Mouse (Mus musculus): ENCODE measurements at regions not wholly inside any gene's neighbourhood (a gene's known extent, or its start where the extent isn't known, plus 50 kb on each side); places are given as distances from the start of the nearest gene placed in this dataset.
"Not testable (repeated sequence)": the region's sequence is repeated elsewhere in the genome, so short reads cannot be mapped to it uniquely, and the experiment has no call there.

DNA sequence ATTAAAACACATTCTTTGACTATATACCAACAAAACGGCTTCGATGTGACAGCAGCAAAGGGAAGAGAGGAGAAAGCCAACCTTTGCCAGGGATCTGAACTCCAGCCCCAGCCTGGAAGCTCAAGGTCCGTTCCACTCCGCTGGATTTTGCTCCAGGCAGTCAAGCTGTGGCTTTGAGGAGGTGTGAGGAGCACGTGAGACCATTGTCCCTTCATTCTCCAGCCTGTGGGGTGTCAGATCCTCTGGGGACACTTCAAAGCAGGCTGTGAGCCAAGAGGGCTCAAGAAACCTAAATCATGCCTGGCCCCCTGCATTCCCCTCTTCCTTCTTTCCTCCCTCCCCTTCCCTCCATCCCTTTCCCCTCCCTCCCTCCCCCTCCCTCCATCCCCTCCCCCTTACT, 154.9 kb upstream of the Rpl38 start:
- Histone ChIP-seq H3K9ac (replicated peaks) (no peak overlapping the region), H3K9me3 (no peaks in the 10 kb centered on the region), H3K27me3 (peaks cover 8% of the 10 kb centered on the region), H3K36me3 (no peaks in the 10 kb centered on the region), H3K4me3 (no peak overlapping the region), H3K4me1 (peaks cover 17% of the 10 kb centered on the region; the same call in 1 of the 2 replicates), H3K27ac (replicated peaks) (no peak overlapping the region), H3K4me2 (replicated peaks) (no peak overlapping the region)
- ATAC-seq (ENCODE audit: low FRiP score, low read depth), result no peak
- WGBS, result 20% methylated on average over 5 of the region's 5 CpGs

DNA sequence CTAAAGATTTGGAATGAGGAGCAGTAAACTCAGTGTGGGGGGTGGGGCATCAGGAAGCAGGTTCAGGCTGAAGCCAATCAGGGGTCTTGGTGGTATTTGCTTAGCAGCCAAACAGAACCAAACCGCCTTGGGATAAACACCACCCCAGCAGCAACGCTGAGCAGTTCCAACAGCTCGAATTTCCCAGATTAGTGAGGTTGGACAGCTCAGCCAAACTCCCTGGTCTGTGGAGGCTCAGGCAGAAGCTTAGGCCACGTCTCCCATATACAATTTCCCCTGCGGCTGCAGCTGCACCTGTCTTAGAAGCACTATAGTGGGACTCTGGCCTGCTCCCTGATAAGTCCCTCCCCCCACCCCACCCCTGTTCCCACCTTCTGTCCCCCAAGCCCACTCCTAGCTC, 156.3 kb upstream of the Rpl38 start:
- Histone ChIP-seq H3K27me3 (peaks cover 8% of the 10 kb centered on the region), H3K4me2 (replicated peaks) (no peak overlapping the region), H3K9ac (replicated peaks) (no peak overlapping the region), H3K27ac (replicated peaks) (no peak overlapping the region), H3K4me3 (no peak overlapping the region), H3K36me3 (no peaks in the 10 kb centered on the region), H3K9me3 (no peaks in the 10 kb centered on the region), H3K4me1 (peaks cover 17% of the 10 kb centered on the region; the same call in 1 of the 2 replicates)
- 24% methylated on average over 5 of the region's 5 CpGs for WGBS
- ATAC-seq (ENCODE audit: low FRiP score, low read depth), result no peak

DNA sequence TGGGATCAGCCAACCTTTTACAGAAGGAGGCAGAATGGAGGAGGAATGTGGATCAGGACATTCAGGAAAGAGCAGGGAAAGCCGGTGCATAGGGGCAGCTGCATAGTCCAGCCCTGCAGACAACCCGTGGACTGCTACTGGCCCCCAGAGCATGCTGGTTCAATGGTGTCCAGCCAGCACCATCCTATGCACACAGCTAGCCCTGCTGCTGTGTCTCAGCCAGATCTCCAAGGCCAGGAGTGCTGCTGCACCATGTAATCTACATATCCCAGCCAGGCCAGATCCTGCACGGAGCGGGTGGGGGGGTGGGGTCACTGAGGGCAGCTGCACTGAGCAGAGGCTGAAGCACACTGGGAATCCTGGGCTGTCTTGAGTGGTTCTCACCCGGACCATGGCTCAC, 165.8 kb upstream of the Rpl38 start:
- Histone ChIP-seq H3K4me3 (no peak overlapping the region), H3K27me3 (no peaks in the 10 kb centered on the region), H3K36me3 (no peaks in the 10 kb centered on the region), H3K4me2 (replicated peaks) (no peak overlapping the region), H3K9ac (replicated peaks) (no peak overlapping the region), H3K27ac (replicated peaks) (no peak overlapping the region), H3K4me1 (peaks cover 10% of the 10 kb centered on the region), H3K9me3 (no peaks in the 10 kb centered on the region)
- WGBS, result 14% methylated on average over 5 of the region's 5 CpGs
- no peak for ATAC-seq (ENCODE audit: low FRiP score, low read depth)

DNA sequence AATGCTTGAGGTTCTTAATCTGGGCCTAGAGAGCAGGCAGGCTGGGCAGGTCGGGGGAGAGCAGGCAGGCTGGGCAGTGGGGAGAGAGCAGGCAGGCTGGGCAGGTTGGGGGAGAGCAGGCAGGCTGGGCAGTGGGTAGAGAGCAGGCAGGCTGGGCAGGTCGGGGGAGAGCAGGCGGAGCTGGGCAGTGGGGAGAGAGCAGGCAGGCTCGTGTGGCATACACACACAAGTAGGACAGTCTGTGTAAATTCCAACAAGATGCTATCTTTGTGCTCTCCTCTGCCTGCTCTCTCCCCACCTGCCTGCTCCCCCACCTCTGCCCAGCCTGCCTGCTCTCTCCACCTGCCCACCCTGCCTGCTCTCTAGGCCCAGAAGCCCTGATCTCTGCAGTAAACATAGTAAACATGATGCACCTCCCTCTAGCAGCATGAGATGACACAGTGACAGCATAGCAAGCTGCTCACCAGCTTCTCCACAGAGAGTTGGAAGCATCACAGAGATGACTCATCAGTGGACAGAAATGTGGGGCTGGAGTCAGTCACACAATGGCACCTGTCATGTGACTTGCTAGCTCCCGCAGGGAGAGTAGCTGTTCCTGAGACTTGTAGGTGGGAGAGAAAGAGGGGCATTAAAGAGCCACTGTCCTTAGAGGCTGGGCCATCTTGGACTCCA, 166.3 kb upstream of the Rpl38 start:
- Histone ChIP-seq H3K4me1 (peaks cover 10% of the 10 kb centered on the region), H3K9me3 (no peaks in the 10 kb centered on the region), H3K4me2 (replicated peaks) (no peak overlapping the region), H3K9ac (replicated peaks) (no peak overlapping the region), H3K27me3 (no peaks in the 10 kb centered on the region), H3K4me3 (no peak overlapping the region), H3K36me3 (no peaks in the 10 kb centered on the region), H3K27ac (replicated peaks) (no peak overlapping the region)
- ATAC-seq (ENCODE audit: low FRiP score, low read depth), result no peak
- 51% methylated on average over 5 of the region's 5 CpGs for WGBS

DNA sequence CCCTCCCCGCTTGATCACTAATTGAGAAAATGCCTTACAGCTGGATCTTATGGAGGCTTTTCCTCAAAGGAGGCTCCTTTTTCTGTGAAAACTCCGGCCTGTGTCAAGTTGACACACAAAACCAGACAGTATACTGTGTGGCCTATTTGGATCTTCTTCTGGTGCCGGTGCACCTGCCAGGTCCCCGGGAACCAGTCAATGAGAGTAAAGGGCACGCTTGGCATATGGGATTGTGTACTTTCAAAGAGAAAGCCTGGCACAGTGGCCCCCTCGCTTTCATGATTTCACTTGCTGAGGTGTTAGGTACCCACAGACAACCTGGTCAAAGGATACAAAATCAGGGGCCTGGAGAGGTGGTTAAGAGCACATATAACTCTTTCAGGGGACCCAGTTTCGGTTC, 167.9 kb upstream of the Rpl38 start:
- 91% methylated on average over 7 of the region's 7 CpGs for WGBS
- no peak for ATAC-seq (ENCODE audit: low FRiP score, low read depth)
- H3K27ac ChIP-seq (replicated peaks), result no peak overlapping the region

DNA sequence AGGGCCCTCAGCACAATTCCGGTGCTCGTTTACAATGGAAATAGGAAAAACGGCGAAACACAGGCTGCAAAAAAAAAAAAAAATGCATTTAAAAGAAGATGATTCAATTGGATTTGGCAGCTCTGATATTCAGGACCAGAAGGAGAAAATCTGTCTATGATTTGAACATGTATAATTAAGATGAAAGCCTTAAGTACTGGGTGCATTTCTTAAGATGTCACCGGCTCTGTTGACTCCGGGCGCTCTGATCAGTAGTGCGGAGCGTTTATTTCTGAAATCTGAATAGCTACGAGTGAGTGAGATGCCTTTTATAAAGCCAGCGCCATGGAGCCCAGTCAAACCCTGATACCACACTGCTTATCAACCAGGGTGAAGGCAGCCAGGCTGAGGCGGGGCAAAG, 168.7 kb upstream of the Rpl38 start:
- Histone ChIP-seq H3K9ac (replicated peaks) (no peak overlapping the region), H3K9me3 (no peaks in the 10 kb centered on the region), H3K4me1 (peaks cover 21% of the 10 kb centered on the region), H3K4me3 (no peak overlapping the region), H3K27me3 (0 out of 2 replicates have a peak, but pooled peaks cover 9% of the 10 kb centered on the region), H3K4me2 (replicated peaks) (no peak overlapping the region), H3K36me3 (no peaks in the 10 kb centered on the region), H3K27ac (replicated peaks) (no peak overlapping the region)
- 79% methylated on average over 12 of the region's 12 CpGs for WGBS
- ATAC-seq (ENCODE audit: low FRiP score, low read depth), result no peak

More for the DNA sequence above, 167.9 kb upstream of the Rpl38 start:
- Histone ChIP-seq H3K36me3 (no peaks in the 10 kb centered on the region), H3K4me1 (peaks cover 16% of the 10 kb centered on the region), H3K4me2 (replicated peaks) (no peak overlapping the region), H3K9ac (replicated peaks) (no peak overlapping the region), H3K27me3 (0 out of 2 replicates have a peak, but pooled peaks cover 4% of the 10 kb centered on the region), H3K4me3 (no peak overlapping the region), H3K9me3 (no peaks in the 10 kb centered on the region)

DNA sequence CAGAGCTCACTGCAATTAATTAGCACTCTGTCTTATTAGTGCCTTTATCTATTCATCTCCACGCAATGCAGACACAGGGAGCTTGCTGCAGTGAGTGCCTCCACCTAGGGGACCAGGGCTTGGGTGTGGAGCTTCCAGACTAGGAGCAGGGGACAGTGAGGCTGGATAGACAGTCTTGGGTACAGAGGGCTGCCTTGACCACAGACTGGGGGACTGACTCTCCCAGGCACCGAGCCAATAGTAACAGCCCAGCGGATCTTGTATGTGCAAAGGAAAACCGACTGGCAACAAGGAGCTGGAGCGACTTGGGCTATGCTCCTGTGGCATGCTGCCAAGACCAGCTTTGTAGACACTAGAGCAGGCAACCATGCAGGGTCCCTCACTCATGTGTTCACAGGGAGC, 172.8 kb upstream of the Rpl38 start:
- peaks cover 10% of the 10 kb centered on the region; the same call in 1 of the 2 replicates for H3K4me1 ChIP-seq
- no peak overlapping the region for H3K9ac ChIP-seq (replicated peaks)
- no peaks in the 10 kb centered on the region for H3K36me3 ChIP-seq
- no peaks in the 10 kb centered on the region for H3K9me3 ChIP-seq
- WGBS, result 64% methylated on average over 5 of the region's 5 CpGs
- peaks cover 34% of the 10 kb centered on the region for H3K27me3 ChIP-seq
- no peak for ATAC-seq (ENCODE audit: low FRiP score, low read depth)
- no peak overlapping the region for H3K27ac ChIP-seq (replicated peaks)
- H3K4me2 ChIP-seq (replicated peaks), result no peak overlapping the region
- H3K4me3 ChIP-seq, result no peak overlapping the region

DNA sequence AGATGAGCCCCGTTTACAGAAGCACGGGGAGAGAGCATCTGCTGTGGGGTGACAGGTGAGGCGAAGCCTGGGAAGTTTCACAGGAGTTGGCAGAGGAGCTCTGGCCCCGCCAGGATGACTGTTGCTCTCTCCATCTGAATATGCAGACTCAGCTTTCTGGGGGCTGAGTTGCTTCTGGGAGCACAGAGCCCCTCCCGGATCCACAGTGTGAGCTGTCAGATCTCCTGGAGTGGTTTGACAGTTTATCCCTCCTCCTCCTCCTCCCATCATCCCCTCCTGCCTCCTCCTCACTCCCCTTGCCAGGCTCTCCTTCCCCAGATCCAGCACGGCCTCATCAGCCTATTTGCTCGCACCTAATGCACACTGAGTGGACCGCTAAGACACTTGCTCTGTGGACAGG, 181.9 kb upstream of the Rpl38 start:
- H3K9me3 ChIP-seq, result no peaks in the 10 kb centered on the region
- H3K4me2 ChIP-seq (replicated peaks), result no peak overlapping the region
- H3K27ac ChIP-seq (replicated peaks), result no peak overlapping the region
- H3K27me3 ChIP-seq, result peaks cover 64% of the 10 kb centered on the region
- peaks cover 20% of the 10 kb centered on the region; the same call in 1 of the 2 replicates for H3K4me1 ChIP-seq
- WGBS, result 56% methylated on average over 8 of the region's 8 CpGs
- no peak for ATAC-seq (ENCODE audit: low FRiP score, low read depth)
- H3K4me3 ChIP-seq, result no peak overlapping the region
- H3K9ac ChIP-seq (replicated peaks), result no peak overlapping the region
- no peaks in the 10 kb centered on the region for H3K36me3 ChIP-seq

DNA sequence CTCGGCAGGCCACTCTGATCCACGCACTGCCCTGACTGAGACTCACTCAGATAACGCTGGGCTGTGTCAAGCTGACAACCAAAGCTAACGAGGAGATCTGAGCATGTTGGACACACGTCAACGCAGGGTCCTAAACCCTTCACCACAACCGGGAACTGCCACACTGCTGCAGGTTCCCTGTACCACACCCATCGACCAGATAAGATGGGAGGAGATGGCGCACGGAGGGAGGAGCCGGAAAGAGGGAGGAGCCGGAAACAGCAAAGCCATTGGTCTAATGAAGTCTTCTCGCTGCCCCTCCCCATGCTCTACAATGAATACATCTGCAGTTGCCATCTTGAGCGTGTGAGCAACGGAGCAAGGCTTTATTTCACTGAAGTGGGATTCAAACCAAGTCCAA, 182.9 kb upstream of the Rpl38 start:
- no peak for ATAC-seq (ENCODE audit: low FRiP score, low read depth)
- Histone ChIP-seq H3K27ac (replicated peaks) (no peak overlapping the region), H3K4me1 (peaks cover 20% of the 10 kb centered on the region; the same call in 1 of the 2 replicates), H3K4me2 (replicated peaks) (no peak overlapping the region), H3K9me3 (no peaks in the 10 kb centered on the region), H3K9ac (replicated peaks) (no peak overlapping the region), H3K4me3 (no peak overlapping the region), H3K36me3 (no peaks in the 10 kb centered on the region), H3K27me3 (peaks cover 66% of the 10 kb centered on the region)
- WGBS, result 69% methylated on average over 15 of the region's 15 CpGs

DNA sequence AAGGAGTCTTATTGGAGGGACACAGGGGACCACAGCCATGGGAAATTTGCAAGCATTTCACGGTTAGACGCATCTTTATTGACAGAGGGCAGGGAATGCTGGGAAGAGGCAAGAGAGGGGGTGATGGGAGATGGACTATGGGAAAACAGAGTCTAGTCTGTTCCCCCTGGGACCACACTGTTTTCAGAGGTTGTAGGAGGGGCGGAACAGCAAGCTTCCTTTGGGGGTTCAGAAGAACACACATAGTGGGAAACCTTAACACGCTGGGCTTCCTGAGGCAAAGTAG, 183.7 kb upstream of the Rpl38 start:
- H3K4me3 ChIP-seq, result no peak overlapping the region
- no peaks in the 10 kb centered on the region for H3K9me3 ChIP-seq
- H3K27me3 ChIP-seq, result peaks cover 66% of the 10 kb centered on the region
- no peak overlapping the region for H3K4me2 ChIP-seq (replicated peaks)
- H3K9ac ChIP-seq (replicated peaks), result no peak overlapping the region
- no peak overlapping the region for H3K27ac ChIP-seq (replicated peaks)
- H3K4me1 ChIP-seq, result peaks cover 20% of the 10 kb centered on the region; the same call in 1 of the 2 replicates
- no peak for ATAC-seq (ENCODE audit: low FRiP score, low read depth)
- no peaks in the 10 kb centered on the region for H3K36me3 ChIP-seq
- 75% methylated on average over 4 of the region's 4 CpGs for WGBS

DNA sequence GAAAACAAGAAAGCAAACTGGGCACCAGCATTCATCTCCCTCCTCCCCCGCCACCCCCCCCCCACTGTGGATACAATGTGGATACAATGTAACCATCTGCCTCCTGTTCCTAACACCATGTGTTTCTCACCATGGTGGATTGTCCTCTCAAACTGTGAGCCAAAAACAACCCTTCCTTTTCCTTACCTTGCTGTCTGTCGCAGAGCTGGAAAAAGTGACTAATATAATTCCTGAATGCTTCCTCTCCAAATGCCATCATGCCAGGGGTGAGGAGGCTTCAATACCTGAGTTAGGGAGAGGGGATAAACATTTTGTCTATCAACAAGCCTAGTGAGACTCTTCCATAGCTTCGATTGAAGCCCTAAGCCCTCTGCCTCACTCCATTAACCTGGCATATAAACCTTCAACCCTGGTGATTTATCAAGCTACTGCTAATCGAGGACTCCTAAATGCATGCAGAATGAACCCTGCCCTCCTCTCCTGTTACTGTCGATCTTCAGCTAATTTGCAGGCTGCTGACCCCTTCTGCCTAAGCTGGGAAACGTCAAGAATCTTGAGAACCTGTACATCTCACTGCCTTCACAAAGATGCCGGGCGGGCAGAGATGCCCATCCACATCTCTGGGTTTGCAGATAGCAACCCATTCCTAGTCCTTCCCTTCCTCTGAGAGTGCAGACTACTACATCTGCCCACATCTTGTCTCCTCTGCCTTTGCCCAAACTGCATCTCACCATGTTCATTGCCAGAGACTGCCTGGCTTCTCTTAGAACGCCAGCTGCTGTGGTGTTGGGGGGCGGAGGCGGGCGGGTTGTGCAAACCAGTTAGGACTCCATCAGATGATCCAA, 184.3 kb upstream of the Rpl38 start:
- no peak overlapping the region for H3K27ac ChIP-seq (replicated peaks)
- H3K4me1 ChIP-seq, result peaks cover 21% of the 10 kb centered on the region; the same call in 1 of the 2 replicates
- 72% methylated on average over 12 of the region's 12 CpGs for WGBS

DNA sequence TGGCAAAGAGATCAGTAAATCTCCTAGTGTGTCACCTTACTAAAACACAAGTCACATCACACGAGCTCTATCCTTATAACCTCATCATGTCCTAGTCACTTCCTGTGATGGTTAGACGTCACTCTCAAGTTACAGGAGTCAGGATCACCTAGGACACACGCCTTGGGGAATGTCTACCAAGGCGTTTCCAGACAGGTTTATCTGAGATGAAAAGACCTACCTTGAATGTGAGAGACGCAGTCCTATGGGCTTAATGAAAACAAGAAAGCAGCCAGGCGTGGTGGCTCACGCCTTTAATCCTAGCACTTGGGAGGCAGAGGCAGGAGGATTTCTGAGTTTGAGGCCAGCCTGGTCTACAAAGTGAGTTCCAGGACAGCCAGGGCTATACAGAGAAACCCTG, 185.0 kb upstream of the Rpl38 start:
- not testable (repeated sequence) for H3K9ac ChIP-seq (replicated peaks); ATAC-seq (ENCODE audit: low FRiP score, low read depth); H3K4me2 ChIP-seq (replicated peaks); H3K9me3 ChIP-seq; H3K27ac ChIP-seq (replicated peaks); H3K4me3 ChIP-seq; H3K36me3 ChIP-seq
- H3K4me1 ChIP-seq, result peaks cover 28% of the 10 kb centered on the region
- 90% methylated on average over 7 of the region's 7 CpGs for WGBS
- H3K27me3 ChIP-seq, result peaks cover 54% of the 10 kb centered on the region

More for the DNA sequence above, 184.3 kb upstream of the Rpl38 start:
- Histone ChIP-seq H3K9me3 (no peaks in the 10 kb centered on the region), H3K4me3 (no peak overlapping the region), H3K36me3 (no peaks in the 10 kb centered on the region), H3K27me3 (peaks cover 61% of the 10 kb centered on the region), H3K4me2 (replicated peaks) (no peak overlapping the region), H3K9ac (replicated peaks) (no peak overlapping the region)
- ATAC-seq (ENCODE audit: low FRiP score, low read depth), result no peak
